Mouse (Mus musculus) bone marrow, adult 2 months (tissue): ENCODE results near the gene Olfr212. TPM values are rescaled to one million over a fixed set of nuclear protein-coding genes. Genes with fewer than 3 reads are reported as not detected.
"Not testable (repeated sequence)": the region's sequence is repeated elsewhere in the genome, so short reads cannot be mapped to it uniquely, and the experiment has no call there.

Source experiments
- H3K27ac ChIP-seq: fragments of 200-500 bp; 2 replicates; pipeline ENCODE4 v1.5.1; 2012; ENCODE audit warnings: low read depth, mild to moderate bottlenecking, control low read depth, inconsistent platforms, low read length; ENCODE audit not compliant: control insufficient read depth, poor library complexity, insufficient read depth
- H3K4me1 ChIP-seq: fragments of 200-500 bp; 2 replicates; pipeline ENCODE4 v1.6.1; 2011; ENCODE audit warnings: low read length; ENCODE audit not compliant: control insufficient read depth, insufficient read depth
- H3K4me3 ChIP-seq: fragments of 200-500 bp; replicated peaks from 2 replicates; pipeline ENCODE3; 2011; ENCODE audit warnings: mild to moderate bottlenecking, low read depth, low read length, control low read depth; ENCODE audit not compliant: control insufficient read depth
- CTCF ChIP-seq: fragments of 200-500 bp; IDR thresholded peaks from 2 replicates; pipeline ENCODE4 v1.5.1; 2011; ENCODE audit warnings: low read length, control low read depth; ENCODE audit not compliant: control insufficient read depth, insufficient read depth
- POLR2A ChIP-seq: fragments of 200-500 bp; IDR thresholded peaks from 2 replicates; pipeline ENCODE4 v1.6.1; 2011; ENCODE audit warnings: low read depth, mild to moderate bottlenecking, control low read depth, low read length, borderline replicate concordance; ENCODE audit not compliant: control insufficient read depth
- WGBS: fragments of 180-500 bp; shearing (Covaris S2); methylation state at CpG from one replicate; pipeline ENCODE4 v1.1.7; 2018; 5-methylcytosine and 5-hydroxymethylcytosine counted together
- polyA plus RNA-seq: library from polyadenylated mRNA; stranded (reverse); fragments of >200 nt; gene quantifications from 2 replicates; pipeline ENCODE4 v1.2.4, GENCODE M21; 2011; ENCODE audit warnings: low replicate concordance; ENCODE audit not compliant: missing spikeins, insufficient read depth, insufficient read length

Olfr212 gene
- polyA plus RNA-seq, result not detected in 2 replicates

DNA sequence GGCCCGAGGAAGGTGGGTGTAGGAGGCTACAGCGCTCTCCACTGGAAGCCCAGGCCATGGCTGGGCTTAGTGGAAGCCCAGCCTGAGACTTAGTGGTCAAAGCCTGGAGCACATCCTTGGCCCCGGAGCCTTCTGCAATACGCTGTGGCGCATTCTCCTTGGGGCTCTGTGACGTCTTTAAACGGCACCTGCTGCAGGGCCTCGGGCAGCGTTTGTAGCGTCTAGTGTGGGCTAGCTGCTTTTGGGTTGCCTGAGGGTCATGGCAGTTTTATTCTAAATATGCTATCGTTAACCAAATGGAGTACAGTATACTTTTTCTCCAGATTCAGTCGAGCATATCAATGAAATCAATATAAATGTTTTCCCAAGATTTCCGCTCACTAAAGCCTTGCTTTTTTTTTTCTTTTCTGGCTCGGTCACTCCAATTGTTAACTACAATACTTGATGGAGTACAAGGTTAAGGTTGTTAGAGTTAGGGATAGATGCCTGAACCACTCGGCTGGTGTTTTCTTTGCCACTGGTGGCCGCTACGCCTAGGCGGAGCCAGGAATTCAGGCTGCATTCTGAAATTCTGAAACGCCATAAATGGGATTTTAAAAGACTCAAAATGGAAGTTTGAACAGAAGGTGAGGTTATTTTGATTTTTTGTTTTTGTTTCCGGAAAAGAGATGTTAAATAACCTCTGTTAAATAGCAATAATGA lies at the start of gene Olfr212:
Olfr212 (plus strand) TSS at position 215 of the 702 bp plus-strand sequence.
- H3K27ac ChIP-seq, H3K4me1 ChIP-seq, H3K4me3 ChIP-seq: not testable (repeated sequence)
- WGBS, result 90% methylated on average over 20 of the region's 20 CpGs

- Histone ChIP-seq H3K4me1 (peaks cover 3% of the 10 kb centered on the region), H3K27ac (peak overlapping the region; percentile 89), H3K4me3 (peak overlapping the region; percentile 61)
- TF ChIP-seq POLR2A (no peak), CTCF (no peak)
- WGBS, result 7% methylated on average over 4 of the region's 4 CpGs
Measured at GRCm38 (mm10) chr6:116458728-116459127, 47.6 kb upstream of the Olfr212 start.

DNA sequence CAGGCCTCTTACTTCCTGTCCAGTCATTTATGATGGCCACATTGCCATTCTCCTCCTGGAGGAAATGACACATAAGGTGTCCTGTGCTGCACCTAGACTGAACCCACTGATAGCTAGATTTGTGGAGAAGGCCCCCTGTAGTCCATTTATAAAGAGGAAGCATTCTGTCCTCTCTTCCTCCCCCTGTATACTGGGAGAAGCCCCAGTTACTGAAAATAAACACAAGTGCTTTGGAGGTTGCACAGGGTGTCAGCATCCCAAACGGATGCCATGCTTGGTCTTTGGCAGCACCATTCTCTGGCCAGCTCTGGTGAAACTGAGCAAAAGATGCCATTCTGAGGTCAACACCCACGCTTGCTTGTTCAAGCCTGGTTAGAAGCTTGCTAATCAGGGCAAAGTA lies 47.1 kb upstream of the Olfr212 start:
- WGBS, result 26% methylated on average over 2 of the region's 2 CpGs
- Histone ChIP-seq H3K4me3 (peak overlapping the region; percentile 52), H3K27ac (peak overlapping the region; percentile 89), H3K4me1 (peaks cover 3% of the 10 kb centered on the region)
- no peak for TF ChIP-seq CTCF
- no peak for TF ChIP-seq POLR2A

GRCm38 (mm10) chr6:116460544-116461283 lies 45.6 kb upstream of the Olfr212 start, which contains the start of gene Alox5:
Alox5 (minus strand) TSS chr6:116461178.
- WGBS, result 6% methylated on average over 43 of the region's 43 CpGs
- Histone ChIP-seq H3K4me1 (peaks cover 2% of the 10 kb centered on the region), H3K27ac (peak within 1 kb of the TSS; percentile 89), H3K4me3 (peak within 1 kb of the TSS; percentile 83)
- TF ChIP-seq CTCF (peak; percentile 17; the same call in 1 of the 2 replicates), POLR2A (peak; percentile 86)

- TF ChIP-seq POLR2A (no peak), CTCF (no peak)
- Histone ChIP-seq H3K4me3 (no peak overlapping the region), H3K27ac (no peak overlapping the region), H3K4me1 (no peaks in the 10 kb centered on the region; the same call in 1 of the 2 replicates)
- WGBS, result 15% methylated on average over 3 of the region's 3 CpGs
Measured at GRCm38 (mm10) chr6:116468081-116468480, 38.2 kb upstream of the Olfr212 start.

DNA sequence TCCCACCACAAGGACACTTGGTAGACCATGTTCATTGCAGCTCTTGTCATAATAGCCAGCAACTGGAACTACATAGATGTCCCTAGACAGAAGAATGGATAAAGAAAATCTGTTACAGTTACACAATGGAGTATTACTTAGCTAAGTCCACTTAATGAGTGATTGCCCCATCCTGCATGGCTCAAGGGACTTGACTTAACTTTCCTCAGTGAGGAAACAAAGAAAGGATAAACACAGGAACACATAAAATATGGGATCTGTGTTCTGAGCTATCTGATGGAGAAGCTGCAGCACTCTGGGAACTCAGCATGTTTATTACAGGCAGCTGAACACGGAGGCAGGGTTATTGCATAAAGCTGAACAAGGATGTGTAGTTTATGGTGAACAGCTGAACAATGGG lies 21.2 kb upstream of the Olfr212 start:
- TF ChIP-seq POLR2A (no peak), CTCF (no peak)
- Histone ChIP-seq H3K4me3 (no peak overlapping the region), H3K4me1 (no peaks in the 10 kb centered on the region), H3K27ac (no peak overlapping the region)
- WGBS, result 36% methylated on average over 1 of the region's 1 CpGs

DNA sequence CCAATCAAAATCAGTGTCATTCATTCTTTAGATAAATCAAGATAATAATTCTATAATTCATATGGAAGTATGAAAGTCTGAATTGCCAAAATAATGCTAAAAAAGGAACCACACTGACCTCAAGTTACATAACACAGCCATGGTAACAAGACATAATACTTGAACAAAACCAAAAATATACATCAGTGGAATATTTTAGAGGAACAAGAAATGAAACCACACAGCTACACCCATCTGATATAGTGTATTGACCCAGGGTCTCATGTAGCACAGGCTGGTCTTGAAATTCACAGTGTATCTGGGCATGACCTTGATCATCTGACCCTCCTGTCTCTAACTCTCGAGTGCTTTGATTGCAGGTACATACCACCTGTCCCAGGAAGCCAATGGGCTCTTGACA lies 19.5 kb upstream of the Olfr212 start:
- no peak overlapping the region for H3K4me3 ChIP-seq
- no peaks in the 10 kb centered on the region for H3K4me1 ChIP-seq
- 49% methylated on average over 1 of the region's 1 CpGs for WGBS
- H3K27ac ChIP-seq, result no peak overlapping the region
- TF ChIP-seq POLR2A (no peak), CTCF (no peak)

GRCm38 (mm10) chr6:116488791-116489190 lies 17.5 kb upstream of the Olfr212 start, which contains the start of gene Olfr211:
Olfr211 (plus strand) TSS chr6:116489091.
- no peak for TF ChIP-seq CTCF
- no peak for TF ChIP-seq POLR2A
- 72% methylated on average over 4 of the region's 4 CpGs for WGBS
- Histone ChIP-seq H3K4me1 (no peaks in the 10 kb centered on the region), H3K27ac (no peak within 1 kb of the TSS), H3K4me3 (no peak within 1 kb of the TSS)

DNA sequence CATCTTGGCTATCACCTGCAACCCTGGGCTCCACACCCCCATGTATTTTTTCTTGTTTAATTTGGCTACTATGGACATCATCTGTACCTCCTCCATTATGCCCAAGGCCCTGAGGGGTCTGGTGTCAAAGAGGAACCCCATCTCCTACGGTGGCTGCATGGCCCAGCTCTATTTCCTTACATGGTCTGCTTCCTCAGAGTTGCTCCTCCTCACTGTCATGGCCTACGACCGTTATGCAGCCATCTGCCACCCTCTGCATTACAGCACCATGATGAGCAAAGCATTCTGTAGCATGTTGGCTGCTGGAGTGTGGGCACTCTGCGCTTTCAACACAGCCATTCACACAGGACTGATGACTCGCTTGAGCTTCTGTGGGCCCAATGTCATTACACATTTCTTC lies 12.6 kb upstream of the Olfr212 start:
- no peak for TF ChIP-seq CTCF
- TF ChIP-seq POLR2A, result no peak
- WGBS, result 70% methylated on average over 5 of the region's 5 CpGs
- H3K27ac ChIP-seq, result no peak overlapping the region
- H3K4me3 ChIP-seq, result no peak overlapping the region
- no peaks in the 10 kb centered on the region for H3K4me1 ChIP-seq
